Mouse (Mus musculus): ENCODE results near the gene Polr1a.

The Polr1a gene

DNA sequence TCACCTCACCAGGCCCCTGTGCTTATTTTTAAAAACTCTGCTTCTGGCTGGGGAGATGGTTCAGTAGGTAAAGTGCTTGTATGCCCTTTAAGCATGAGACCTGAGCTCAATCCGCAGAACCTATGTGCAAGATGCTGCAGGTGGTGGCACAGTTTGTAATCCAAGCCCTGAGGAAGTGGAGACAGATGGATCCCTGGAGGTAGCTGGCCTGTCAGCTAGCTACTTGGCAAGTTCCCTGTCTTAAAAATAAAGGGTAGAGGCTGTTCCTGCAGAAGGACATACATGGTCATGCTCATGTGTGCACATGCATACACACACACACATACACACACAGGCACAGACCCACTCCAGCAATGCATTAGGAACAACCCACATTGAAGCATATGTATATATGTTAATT, 88.4 kb downstream of the Polr1a start:
- no peak for DNase-seq (ENCODE audit: low spot score in 2 of 2)

- DNase-seq (ENCODE audit: low spot score in 2 of 2) = no peak
Measured at GRCm38 (mm10) chr6:71999917-72000512, 91.2 kb downstream of the Polr1a start.

DNA sequence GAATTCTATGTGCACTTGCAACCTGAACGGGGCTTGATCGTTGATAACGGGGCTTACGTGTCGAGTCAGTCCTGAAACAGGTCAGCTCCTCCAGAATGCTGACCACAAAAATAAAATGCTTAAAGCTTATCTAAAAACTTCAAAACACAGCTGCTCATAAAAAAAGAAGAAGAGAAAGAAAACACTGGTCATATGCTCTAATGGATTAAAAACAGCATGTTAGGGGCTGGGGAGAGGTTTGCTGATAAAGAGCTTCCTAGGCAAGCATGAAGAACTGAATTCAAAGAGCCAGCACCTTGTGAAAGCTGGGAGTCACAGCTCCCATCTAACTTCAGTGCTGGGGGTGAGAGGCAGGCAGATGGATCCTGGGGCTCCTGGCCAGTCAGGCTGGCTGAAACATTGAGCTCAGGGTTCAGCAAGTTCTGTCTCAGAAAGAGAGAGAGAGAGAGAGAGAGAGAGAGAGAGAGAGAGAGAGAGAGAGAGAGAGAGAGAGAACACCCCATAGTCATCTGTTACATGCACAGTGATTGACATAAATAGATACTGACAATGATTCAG, 92.4 kb downstream of the Polr1a start:
- DNase-seq (ENCODE audit: low spot score in 2 of 2) = no peak

- no peak for DNase-seq (ENCODE audit: low spot score in 2 of 2)
Measured at GRCm38 (mm10) chr6:72007411-72008212, 98.8 kb downstream of the Polr1a start.

GRCm38 (mm10) chr6:72008213-72008655, 99.4 kb downstream of the Polr1a start:
- no peak for DNase-seq (ENCODE audit: low spot score in 2 of 2)

DNA sequence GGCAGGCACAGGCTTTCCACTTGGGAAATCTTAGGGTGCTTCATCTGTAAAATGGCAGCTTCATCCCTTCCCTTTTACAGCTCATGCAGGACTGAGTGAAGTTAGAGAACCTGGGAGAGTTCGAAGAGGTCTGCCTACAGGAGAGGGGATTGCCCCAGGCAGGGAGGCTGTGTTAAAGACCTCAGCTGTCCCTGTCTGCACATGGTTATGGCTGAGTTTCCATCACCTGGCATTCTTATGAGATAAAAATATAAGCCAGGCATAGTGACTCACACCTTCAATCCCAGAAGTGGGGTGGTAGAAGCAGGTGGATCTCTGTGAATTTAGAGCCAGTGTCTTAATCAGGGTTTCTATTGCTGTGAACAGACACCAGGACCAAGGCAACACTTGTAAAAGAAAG, 100.6 kb downstream of the Polr1a start:
- no peak for DNase-seq (ENCODE audit: low spot score in 2 of 2)

DNA sequence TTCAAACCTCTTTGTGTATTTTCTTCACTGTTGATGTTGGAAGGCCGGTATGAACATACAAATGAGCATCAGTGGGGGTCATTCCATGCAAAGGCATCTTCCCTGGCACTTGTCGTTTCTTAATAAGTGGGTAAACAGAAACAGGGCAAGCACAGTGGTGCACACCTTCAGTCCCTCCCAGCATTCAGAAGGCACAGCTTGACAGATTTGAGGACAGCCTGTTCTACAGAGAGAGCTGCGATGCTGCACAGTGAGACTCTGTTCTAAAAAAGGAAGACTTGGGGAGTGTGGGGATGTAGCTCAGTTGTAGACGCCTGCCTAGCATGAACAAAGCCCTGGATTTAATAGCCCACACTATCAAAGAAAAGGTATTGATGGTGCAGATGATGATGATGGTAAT, 105.2 kb downstream of the Polr1a start:
- DNase-seq (ENCODE audit: low spot score in 2 of 2) = no peak

DNA sequence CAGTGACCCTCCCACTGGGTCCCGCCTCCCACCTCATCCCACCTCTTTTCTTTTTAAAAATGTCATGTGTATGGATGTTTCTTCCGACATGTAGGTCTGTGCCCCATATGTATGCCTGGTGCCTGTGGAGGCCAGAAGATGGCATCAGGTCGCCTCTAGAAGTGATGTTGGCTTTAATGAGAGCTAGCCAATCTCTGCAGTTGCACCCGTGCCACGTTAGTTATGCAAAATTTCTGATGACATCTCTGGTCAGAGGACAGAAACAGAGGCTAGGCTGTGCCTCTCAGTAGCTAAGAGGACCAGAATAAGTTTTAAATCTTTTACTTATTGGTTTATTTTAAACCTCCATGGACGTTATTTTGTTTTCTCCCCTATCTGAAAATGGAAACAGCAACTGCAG, 109.2 kb downstream of the Polr1a start:
- no peak for DNase-seq (ENCODE audit: low spot score in 2 of 2)

DNA sequence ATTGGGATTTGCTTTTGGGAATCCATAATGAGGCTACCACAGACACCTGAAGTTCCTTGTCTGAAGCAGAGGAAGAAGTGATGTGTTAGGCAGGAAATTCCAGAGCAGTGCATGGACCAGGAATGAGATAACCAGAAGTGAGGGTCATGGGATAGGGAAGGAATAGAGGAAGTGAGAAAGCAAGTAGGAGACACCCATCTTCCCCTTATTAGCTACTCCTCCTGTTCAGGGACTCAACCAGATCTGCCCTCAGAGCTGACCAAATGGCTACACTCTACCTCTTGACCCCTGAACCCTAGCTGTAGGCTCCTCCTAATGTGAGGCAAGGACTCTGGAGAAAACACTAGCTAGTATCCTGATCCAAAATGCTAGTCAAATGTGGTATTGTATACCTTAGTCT, 116.6 kb downstream of the Polr1a start:
- no peak for DNase-seq (ENCODE audit: low spot score in 2 of 2)

DNA sequence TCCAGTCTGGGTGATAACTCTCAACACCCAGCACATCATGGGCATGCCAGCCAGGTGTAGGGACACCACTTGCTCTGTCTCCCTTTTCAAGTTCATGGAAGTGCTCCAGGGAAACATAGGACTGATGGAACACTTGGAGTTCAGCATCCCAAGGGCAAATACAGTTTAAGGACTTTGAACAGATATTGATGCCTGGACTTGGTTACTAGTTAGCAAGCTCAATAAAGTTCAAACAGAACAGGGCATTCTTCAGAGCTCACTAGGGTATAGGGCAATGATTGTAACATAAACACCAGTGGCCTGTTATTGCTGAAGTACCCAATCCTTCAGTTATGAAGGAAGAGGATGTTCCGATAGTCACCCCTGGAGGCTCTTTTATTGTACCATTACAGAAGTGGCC, 119.2 kb downstream of the Polr1a start:
- DNase-seq (ENCODE audit: low spot score in 2 of 2) = no peak

GRCm38 (mm10) chr6:72029674-72030073, 120.8 kb downstream of the Polr1a start:
- no peak for DNase-seq (ENCODE audit: low spot score in 2 of 2)

All from cerebellum, postnatal 4 days (tissue).